Mouse (Mus musculus): ENCODE measurements at regions not wholly inside any gene's neighbourhood (a gene's known extent, or its start where the extent isn't known, plus 50 kb on each side); places are given as distances from the start of the nearest gene placed in this dataset.

GRCm38 (mm10) chr1:47809508-47809907 is 916.9 kb upstream of the Slc39a10 start:
- DNase-seq (ENCODE audit: low read depth in 3 of 3, low spot score in 3 of 3) (no peak), ATAC-seq (ENCODE audit: insufficient read depth) (no peak)
- Histone ChIP-seq H3K9me3 (ENCODE audit: control insufficient read depth, low read length) (no peaks in the 10 kb centered on the region), H3K4me1 (replicated peaks; ENCODE audit: control insufficient read depth in 2 of 2, insufficient read depth in 2 of 2, low read length in 1 of 2) (no peaks in the 10 kb centered on the region), H3K9ac (replicated peaks) (no peak overlapping the region), H3K4me2 (ENCODE audit: low read depth) (no peak overlapping the region), H3K36me3 (replicated peaks; ENCODE audit: control insufficient read depth, insufficient read depth, low read depth) (no peaks in the 10 kb centered on the region), H3K27me3 (ENCODE audit: control insufficient read depth, insufficient read depth, low read length) (no peaks in the 10 kb centered on the region), H3K4me3 (ENCODE audit: insufficient read depth in 1 of 2, low read depth in 2 of 2, low read length in 2 of 2) (no peak overlapping the region), H3K27ac (no peak overlapping the region)
- TF ChIP-seq CTCF (IDR thresholded peaks at IDR 0.05; ENCODE audit: low read depth) (0 out of 2 replicates have a peak, but pooled peaks have one; percentile 19), EP300 (IDR thresholded peaks at IDR 0.05; ENCODE audit: low read depth) (no peak)
- WGBS (ENCODE audit: insufficient replicate concordance): 25% methylated on average over 7 of the region's 7 CpGs

DNA sequence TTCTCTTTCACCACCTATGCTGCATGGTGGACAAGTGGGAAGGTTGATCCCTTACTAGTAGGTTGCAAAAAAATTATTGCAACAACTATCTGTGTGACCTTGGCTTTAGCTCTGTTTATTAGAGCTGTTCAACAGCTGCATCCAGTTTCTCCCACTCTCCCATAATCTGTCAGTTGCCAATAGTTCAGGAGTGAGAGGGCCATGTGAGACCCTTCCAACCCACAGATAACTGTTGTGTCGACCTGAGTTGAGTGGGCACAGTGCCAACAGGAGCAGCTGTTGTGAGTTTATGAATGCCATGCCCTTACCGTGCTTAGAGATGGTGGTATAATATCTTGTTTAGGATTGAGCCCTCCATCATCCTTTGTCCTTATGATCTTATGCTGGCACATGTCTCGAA is 902.1 kb upstream of the Slc39a10 start:
- Histone ChIP-seq H3K4me2 (ENCODE audit: low read depth) (no peak overlapping the region), H3K4me1 (replicated peaks; ENCODE audit: control insufficient read depth in 2 of 2, insufficient read depth in 2 of 2, low read length in 1 of 2) (no peaks in the 10 kb centered on the region), H3K27ac (no peak overlapping the region), H3K36me3 (replicated peaks; ENCODE audit: control insufficient read depth, insufficient read depth, low read depth) (no peaks in the 10 kb centered on the region), H3K9ac (replicated peaks) (no peak overlapping the region), H3K27me3 (ENCODE audit: control insufficient read depth, insufficient read depth, low read length) (no peaks in the 10 kb centered on the region), H3K4me3 (ENCODE audit: insufficient read depth in 1 of 2, low read depth in 2 of 2, low read length in 2 of 2) (no peak overlapping the region), H3K9me3 (ENCODE audit: control insufficient read depth, low read length) (no peaks in the 10 kb centered on the region)
- 45% methylated on average over 3 of the region's 3 CpGs for whole genome bisulfite sequencing (ENCODE audit: insufficient replicate concordance)
- no peak for DNase-seq (ENCODE audit: low read depth in 3 of 3, low spot score in 3 of 3)
- ATAC-seq (ENCODE audit: insufficient read depth): no peak
- TF ChIP-seq EP300 (IDR thresholded peaks at IDR 0.05; ENCODE audit: low read depth) (no peak), CTCF (IDR thresholded peaks at IDR 0.05; ENCODE audit: low read depth) (no peak)

Data from liver, embryonic 14.5 days (tissue).